Mouse (Mus musculus) lung, embryonic 15.5 days (tissue): ENCODE measurements at regions not wholly inside any gene's neighbourhood (a gene's known extent, or its start where the extent isn't known, plus 50 kb on each side); places are given as distances from the start of the nearest gene placed in this dataset.

ENCODE experiments used
- ATAC-seq: fragments of 200-750 bp; cut with Nextera tagmentation; 2 replicates; pipeline ENCODE4 v1.8.0; 2017; ENCODE audit warnings: moderate number of reproducible peaks, borderline replicate concordance; ENCODE audit not compliant: low FRiP score, low TSS enrichment; ENCODE audit errors: extremely low read depth
- H3K27ac ChIP-seq: fragments of 300-500 bp; sonication (generic); 2 replicates; pipeline ENCODE4 v1.5.1; 2015; ENCODE audit warnings: moderate library complexity, mild to moderate bottlenecking, inconsistent platforms
- H3K27me3 ChIP-seq: fragments of 300-500 bp; sonication (generic); 2 replicates; pipeline ENCODE4 v1.6.1; 2015; ENCODE audit warnings: inconsistent platforms
- H3K36me3 ChIP-seq: fragments of 300-500 bp; sonication (generic); 2 replicates; pipeline ENCODE4 v1.6.1; 2015; ENCODE audit warnings: inconsistent platforms
- H3K4me1 ChIP-seq: fragments of 300-500 bp; sonication (generic); 2 replicates; pipeline ENCODE4 v1.6.1; 2015; ENCODE audit warnings: inconsistent platforms
- H3K4me2 ChIP-seq: fragments of 300-500 bp; sonication (generic); 2 replicates; pipeline ENCODE4 v1.6.1; 2015; ENCODE audit warnings: inconsistent platforms, mild to moderate bottlenecking, moderate library complexity
- H3K4me3 ChIP-seq: fragments of 300-500 bp; sonication (generic); 2 replicates; pipeline ENCODE4 v1.5.1; 2015; ENCODE audit warnings: mild to moderate bottlenecking, inconsistent platforms
- H3K9ac ChIP-seq: fragments of 300-500 bp; sonication (generic); 2 replicates; pipeline ENCODE4 v1.6.1; 2015; ENCODE audit warnings: inconsistent platforms
- H3K9me3 ChIP-seq: fragments of 300-500 bp; sonication (generic); 2 replicates; pipeline ENCODE4 v1.6.1; 2016; ENCODE audit warnings: inconsistent platforms
- WGBS: fragments of 180-500 bp; shearing (Covaris S2); methylation state at CpG from one replicate; pipeline ENCODE4 v1.1.7; 2015; 5-methylcytosine and 5-hydroxymethylcytosine counted together

- WGBS, result 76% methylated on average over 20 of the region's 20 CpGs
- ATAC-seq, result no peak
- Histone ChIP-seq H3K9ac (no peak overlapping the region), H3K36me3 (no peaks in the 10 kb centered on the region), H3K27me3 (no peaks in the 10 kb centered on the region), H3K9me3 (no peaks in the 10 kb centered on the region), H3K4me1 (no peaks in the 10 kb centered on the region), H3K4me2 (no peak overlapping the region), H3K27ac (no peak overlapping the region), H3K4me3 (no peak overlapping the region)
These were observed 198.9 kb downstream of the Pax1 start for GRCm38 (mm10) chr2:147560426-147561155.

DNA sequence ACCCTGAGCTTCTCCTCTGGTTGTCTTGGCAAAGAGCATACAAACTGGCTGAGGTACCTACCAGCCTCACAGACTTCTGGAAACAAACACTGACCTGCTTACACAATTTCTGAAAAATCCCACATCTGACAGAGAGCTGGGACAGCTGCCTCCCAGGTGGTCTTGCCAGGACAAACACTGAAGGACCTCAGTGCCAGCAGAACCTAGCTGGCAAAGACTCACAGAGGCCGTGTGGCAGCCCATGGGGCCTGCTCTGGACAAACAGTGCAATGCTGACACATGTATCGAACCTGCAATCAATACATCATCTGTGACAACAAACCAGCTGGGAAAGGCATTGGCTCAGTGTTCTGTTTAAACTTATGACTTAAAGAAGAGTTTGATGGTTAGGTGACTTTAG, 167.4 kb downstream of the Pax1 start:
- no peak for ATAC-seq
- Histone ChIP-seq H3K27me3 (no peaks in the 10 kb centered on the region), H3K4me3 (no peak overlapping the region), H3K9ac (no peak overlapping the region), H3K27ac (no peak overlapping the region), H3K36me3 (no peaks in the 10 kb centered on the region), H3K4me2 (no peak overlapping the region), H3K9me3 (no peaks in the 10 kb centered on the region), H3K4me1 (no peaks in the 10 kb centered on the region)
- 36% methylated on average over 2 of the region's 2 CpGs for WGBS

DNA sequence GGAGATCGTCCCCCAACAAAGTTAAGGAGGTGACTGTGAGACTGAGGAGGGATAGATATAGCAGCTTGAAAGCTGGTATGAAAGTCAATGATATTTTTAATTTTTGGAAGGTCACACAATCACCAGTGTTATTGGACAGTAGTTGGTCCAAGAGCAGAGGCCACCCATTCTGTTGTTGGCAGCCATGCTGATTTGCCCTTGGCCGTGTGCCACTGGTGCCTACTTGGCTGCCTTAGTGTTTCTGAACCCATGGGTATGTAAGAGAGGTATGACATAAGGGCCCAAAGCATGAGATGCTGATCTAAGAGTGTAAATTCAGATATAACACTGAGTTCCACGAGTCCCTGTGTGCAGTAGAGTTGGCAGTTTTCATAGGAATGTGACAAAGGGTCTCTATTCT, 153.7 kb downstream of the Pax1 start:
- no peak for ATAC-seq
- no peak overlapping the region for H3K9ac ChIP-seq
- WGBS, result 66% methylated on average over 3 of the region's 3 CpGs
- H3K27me3 ChIP-seq, result no peaks in the 10 kb centered on the region
- no peaks in the 10 kb centered on the region for H3K4me1 ChIP-seq
- H3K4me2 ChIP-seq, result no peak overlapping the region
- H3K9me3 ChIP-seq, result no peaks in the 10 kb centered on the region
- H3K27ac ChIP-seq, result no peak overlapping the region
- H3K36me3 ChIP-seq, result no peaks in the 10 kb centered on the region
- H3K4me3 ChIP-seq, result no peak overlapping the region

- Histone ChIP-seq H3K27ac (no peak overlapping the region), H3K4me3 (no peak overlapping the region), H3K4me1 (no peaks in the 10 kb centered on the region), H3K4me2 (no peak overlapping the region), H3K9ac (no peak overlapping the region), H3K27me3 (no peaks in the 10 kb centered on the region), H3K36me3 (no peaks in the 10 kb centered on the region), H3K9me3 (no peaks in the 10 kb centered on the region)
- 66% methylated on average over 3 of the region's 3 CpGs for WGBS
- ATAC-seq, result no peak
These were observed 153.0 kb downstream of the Pax1 start for GRCm38 (mm10) chr2:147514748-147515147.

- Histone ChIP-seq H3K9me3 (no peaks in the 10 kb centered on the region), H3K4me1 (no peaks in the 10 kb centered on the region), H3K4me2 (no peak overlapping the region), H3K27ac (no peak overlapping the region), H3K27me3 (no peaks in the 10 kb centered on the region), H3K4me3 (no peak overlapping the region), H3K36me3 (no peaks in the 10 kb centered on the region), H3K9ac (no peak overlapping the region)
- 49% methylated on average over 4 of the region's 4 CpGs for WGBS
- ATAC-seq, result no peak
These were observed 142.2 kb downstream of the Pax1 start for GRCm38 (mm10) chr2:147503962-147504361.

- H3K27ac ChIP-seq, result no peak overlapping the region
- no peaks in the 10 kb centered on the region for H3K4me1 ChIP-seq
- no peaks in the 10 kb centered on the region for H3K27me3 ChIP-seq
- H3K36me3 ChIP-seq, result no peaks in the 10 kb centered on the region
- no peak overlapping the region for H3K4me3 ChIP-seq
- WGBS, result 64% methylated on average over 1 of the region's 1 CpGs
- no peak for ATAC-seq
- H3K9me3 ChIP-seq, result no peaks in the 10 kb centered on the region
- no peak overlapping the region for H3K4me2 ChIP-seq
- no peak overlapping the region for H3K9ac ChIP-seq
These were observed 137.0 kb downstream of the Pax1 start for GRCm38 (mm10) chr2:147498731-147499130.

DNA sequence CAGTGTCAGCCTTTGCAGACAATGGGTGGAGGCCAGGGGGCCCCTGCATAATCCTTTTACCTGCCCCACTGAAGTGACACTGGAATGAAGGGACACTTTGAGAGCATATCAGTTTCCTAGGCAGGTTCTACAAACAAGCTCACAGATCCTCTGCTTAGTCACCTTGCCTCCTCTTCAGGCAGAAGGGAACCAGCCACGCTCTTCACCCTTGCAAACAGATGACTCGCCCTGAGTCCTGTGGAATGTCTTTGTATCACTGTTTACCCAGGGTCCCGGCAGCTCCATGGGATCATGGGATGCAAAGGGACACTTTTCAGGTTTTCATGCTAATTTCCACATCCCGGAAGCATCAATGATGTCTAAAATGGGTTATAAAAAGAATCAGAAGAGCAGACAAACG, 94.2 kb downstream of the Pax1 start:
- no peaks in the 10 kb centered on the region for H3K27me3 ChIP-seq
- no peak overlapping the region for H3K4me3 ChIP-seq
- H3K9me3 ChIP-seq, result no peaks in the 10 kb centered on the region
- no peak for ATAC-seq
- H3K36me3 ChIP-seq, result no peaks in the 10 kb centered on the region
- 39% methylated on average over 5 of the region's 5 CpGs for WGBS
- no peak overlapping the region for H3K4me2 ChIP-seq
- H3K27ac ChIP-seq, result no peak overlapping the region
- no peak overlapping the region for H3K9ac ChIP-seq
- no peaks in the 10 kb centered on the region for H3K4me1 ChIP-seq

GRCm38 (mm10) chr2:147454362-147455257, 92.9 kb downstream of the Pax1 start:
- peak overlapping the region; percentile 26; the same call in 1 of the 2 replicates for H3K4me2 ChIP-seq
- no peak overlapping the region for H3K9ac ChIP-seq
- no peak overlapping the region; the same call in 1 of the 2 replicates for H3K4me3 ChIP-seq
- no peak overlapping the region for H3K27ac ChIP-seq
- 47% methylated on average over 18 of the region's 18 CpGs for WGBS
- no peaks in the 10 kb centered on the region for H3K27me3 ChIP-seq
- no peaks in the 10 kb centered on the region for H3K4me1 ChIP-seq
- ATAC-seq, result peak; percentile 62; the same call in 1 of the 2 replicates
- H3K9me3 ChIP-seq, result no peaks in the 10 kb centered on the region
- no peaks in the 10 kb centered on the region for H3K36me3 ChIP-seq
